In the genomic region with DNA sequence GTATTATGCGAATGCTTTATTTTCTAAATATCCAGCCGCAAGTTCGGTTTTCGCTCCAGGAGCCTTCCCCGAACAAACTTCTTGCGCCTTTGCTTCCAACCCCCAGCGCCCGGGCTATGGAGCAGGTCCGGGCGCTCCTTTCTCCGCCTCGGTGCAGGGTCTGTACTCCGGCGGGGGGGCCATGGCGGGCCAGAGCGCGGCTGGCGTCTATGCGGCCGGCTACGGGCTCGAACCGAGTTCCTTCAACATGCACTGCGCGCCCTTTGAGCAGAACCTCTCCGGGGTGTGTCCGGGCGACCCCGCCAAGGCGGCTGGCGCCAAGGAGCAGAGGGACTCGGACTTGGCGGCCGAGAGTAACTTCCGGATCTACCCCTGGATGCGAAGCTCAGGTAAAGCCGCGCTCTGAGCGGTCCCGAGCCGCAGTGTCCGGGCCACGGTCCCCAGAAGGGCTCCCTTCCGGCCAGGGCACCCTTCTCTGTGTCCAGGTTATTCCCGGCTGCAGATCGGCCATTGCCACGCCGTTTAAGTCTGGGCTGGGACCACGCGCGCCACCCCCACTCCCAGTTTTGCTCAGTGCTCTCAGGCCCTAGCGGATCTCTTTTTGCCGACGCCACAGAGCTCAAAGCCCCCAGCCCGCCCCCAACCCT, we compare ENCODE assay signal across 8 mouse cellular contexts. TPM values are rescaled to one million over a fixed set of nuclear protein-coding genes. Genes with fewer than 3 reads are reported as not detected.
DNase-seq lines count a peak whose midpoint lies in the region; ATAC-seq lines count a peak whose summit lies in the region.

No protein-coding gene starts in this region.

- no peaks in the 10 kb centered on the region for H3K36me3 ChIP-seq in heart, embryonic 16.5 days (ENCODE audit: control insufficient read depth, insufficient read depth)
- H3K36me3 ChIP-seq in intestine, embryonic 15.5 days: no peaks in the 10 kb centered on the region
- H3K36me3 ChIP-seq in liver, embryonic 16.5 days (ENCODE audit: control insufficient read depth, insufficient read depth): no peaks in the 10 kb centered on the region

- H3K4me1 ChIP-seq in heart, embryonic 16.5 days (ENCODE audit: control insufficient read depth, insufficient read depth, low read length): peaks cover 5% of the 10 kb centered on the region
- peaks cover 17% of the 10 kb centered on the region for H3K4me1 ChIP-seq in intestine, embryonic 15.5 days (replicated peaks)
- no peaks in the 10 kb centered on the region for H3K4me1 ChIP-seq in liver, embryonic 16.5 days (ENCODE audit: control insufficient read depth, low read depth, low read length)

- H3K27ac ChIP-seq in heart, embryonic 16.5 days (ENCODE audit: low read length): no peak overlapping the region
- peak overlapping the region; percentile 91 for H3K27ac ChIP-seq in intestine, embryonic 15.5 days
- H3K27ac ChIP-seq in liver, embryonic 16.5 days (ENCODE audit: low read length): no peak overlapping the region

- peaks cover 88% of the 10 kb centered on the region for H3K27me3 ChIP-seq in heart, embryonic 16.5 days (ENCODE audit: control insufficient read depth, insufficient read depth, low read length)
- peaks cover 46% of the 10 kb centered on the region for H3K27me3 ChIP-seq in intestine, embryonic 15.5 days (replicated peaks)
- H3K27me3 ChIP-seq in liver, embryonic 16.5 days (ENCODE audit: control insufficient read depth, insufficient read depth, low read depth, low read length): peaks cover 99% of the 10 kb centered on the region

- H3K4me2 ChIP-seq in heart, embryonic 16.5 days (ENCODE audit: low read depth, low read length): peak overlapping the region; percentile 42; the same call in 1 of the 2 replicates
- peak overlapping the region; percentile 81 for H3K4me2 ChIP-seq in intestine, embryonic 15.5 days (replicated peaks)
- peak overlapping the region; percentile 32 for H3K4me2 ChIP-seq in liver, embryonic 16.5 days (ENCODE audit: low read depth, low read length)

- no peak overlapping the region for H3K9ac ChIP-seq in heart, embryonic 16.5 days (ENCODE audit: low read length)
- peak overlapping the region; percentile 74 for H3K9ac ChIP-seq in intestine, embryonic 15.5 days
- no peak overlapping the region for H3K9ac ChIP-seq in liver, embryonic 16.5 days (ENCODE audit: low read depth, low read length)

- WGBS in heart, embryonic 16.5 days: under 1% methylated on average over 55 of the region's 55 CpGs
- 1% methylated on average over 55 of the region's 55 CpGs for WGBS in intestine, embryonic 15.5 days
- under 1% methylated on average over 55 of the region's 55 CpGs for WGBS in liver, embryonic 16.5 days (ENCODE audit: insufficient replicate concordance)

- DNase-seq in heart, postnatal 10 days: no peak
- DNase-seq in adrenal gland, postnatal 36 days: peak; percentile 63 to 72
- no peak for DNase-seq in gastrocnemius, adult 18-20 months (ENCODE audit: low spot score)
- no peak for DNase-seq in c-Kit-positive CD71-positive TER-119-positive erythroid progenitor cells, embryonic 14.5 days (ENCODE audit: low spot score)

- peak overlapping the region; percentile 32 for H3K4me3 ChIP-seq in heart, embryonic 16.5 days (ENCODE audit: low read length)
- H3K4me3 ChIP-seq in intestine, embryonic 15.5 days (replicated peaks): peak overlapping the region; percentile 54
- peak overlapping the region; percentile 24; the same call in 1 of the 2 replicates for H3K4me3 ChIP-seq in liver, embryonic 16.5 days (ENCODE audit: low read depth, low read length)

- no peak for ATAC-seq in heart, embryonic 16.5 days (replicated peaks; ENCODE audit: extremely low read depth, insufficient read depth, low FRiP score)
- ATAC-seq in intestine, embryonic 15.5 days: no peak
- ATAC-seq in liver, embryonic 16.5 days (ENCODE audit: low read depth): no peak
- no peak for ATAC-seq in megakaryocyte progenitor cell, adult 5-6 weeks (replicated peaks; ENCODE audit: poor library complexity)

- intact Hi-C loops in heart, postnatal 10 days (cut with DNase I): no loop called here

- H3K9me3 ChIP-seq in heart, embryonic 16.5 days (replicated peaks; ENCODE audit: control insufficient read depth, low read length): no peaks in the 10 kb centered on the region
- H3K9me3 ChIP-seq in intestine, embryonic 15.5 days: no peaks in the 10 kb centered on the region
- H3K9me3 ChIP-seq in liver, embryonic 16.5 days (replicated peaks; ENCODE audit: control insufficient read depth, low read length): no peaks in the 10 kb centered on the region

RNA-seq across cellular contexts. Expression of a gene that starts 0.4 kb away (rescaled TPM):
- polyA plus RNA-seq in heart, embryonic 16.5 days (2015; fragmentation: Nextera tagmentation; extraction: Ambion mirVana): 0.31 and 0.43 TPM in 2 replicates
- not detected for total RNA-seq in heart, postnatal 10 days (2021)
- total RNA-seq in adrenal gland, postnatal 36 days (2021): 10 to 100 TPM; 35.5 to 49.8 TPM
- 10.7 and 12.4 TPM in 2 replicates for polyA plus RNA-seq in intestine, embryonic 15.5 days (2015; fragmentation: Nextera tagmentation; extraction: Ambion mirVana)
- polyA plus RNA-seq in liver, embryonic 16.5 days (2015; fragmentation: Nextera tagmentation; extraction: Ambion mirVana): 0.18 and 0.25 TPM in 2 replicates
- total RNA-seq in gastrocnemius, adult 18-20 months (2021): under 1 TPM; 0.41 to 0.81 TPM
- total RNA-seq in megakaryocyte progenitor cell, adult 5-6 weeks (2015): not detected in 2 replicates
- not detected in 2 replicates for total RNA-seq in megakaryocyte progenitor cell, adult 5-6 weeks (2017)

RNA-seq across cellular contexts. Expression of a gene that starts 5.2 kb away (rescaled TPM):
- not detected in 2 replicates for polyA plus RNA-seq in heart, embryonic 16.5 days (2015; fragmentation: Nextera tagmentation; extraction: Ambion mirVana)
- not detected for total RNA-seq in heart, postnatal 10 days (2021)
- total RNA-seq in adrenal gland, postnatal 36 days (2021): 10 to 100 TPM; 59.4 to 80.5 TPM
- polyA plus RNA-seq in intestine, embryonic 15.5 days (2015; fragmentation: Nextera tagmentation; extraction: Ambion mirVana): 1.1 and 1.5 TPM in 2 replicates
- polyA plus RNA-seq in liver, embryonic 16.5 days (2015; fragmentation: Nextera tagmentation; extraction: Ambion mirVana): not detected in 2 replicates
- under 1 TPM in 1 of 2 experiments, not detected in 1; 0.09 TPM for total RNA-seq in gastrocnemius, adult 18-20 months (2021)
- not detected in 2 replicates for total RNA-seq in megakaryocyte progenitor cell, adult 5-6 weeks (2015)
- total RNA-seq in megakaryocyte progenitor cell, adult 5-6 weeks (2017): not detected in 2 replicates

RNA-seq across cellular contexts. Expression of a gene that starts 5.4 kb away (rescaled TPM):
- 0.51 TPM in 1 of 2 replicates, not detected in the other for polyA plus RNA-seq in heart, embryonic 16.5 days (2015; fragmentation: Nextera tagmentation; extraction: Ambion mirVana)
- total RNA-seq in heart, postnatal 10 days (2021): not detected
- 10 to 100 TPM; 43.9 to 62.2 TPM for total RNA-seq in adrenal gland, postnatal 36 days (2021)
- 14.4 and 16.1 TPM in 2 replicates for polyA plus RNA-seq in intestine, embryonic 15.5 days (2015; fragmentation: Nextera tagmentation; extraction: Ambion mirVana)
- 0.08 TPM in 1 of 2 replicates, not detected in the other for polyA plus RNA-seq in liver, embryonic 16.5 days (2015; fragmentation: Nextera tagmentation; extraction: Ambion mirVana)
- under 1 TPM; 0.38 to 0.39 TPM for total RNA-seq in gastrocnemius, adult 18-20 months (2021)
- total RNA-seq in megakaryocyte progenitor cell, adult 5-6 weeks (2015): not detected in 2 replicates
- 0.30 TPM in 1 of 2 replicates, not detected in the other for total RNA-seq in megakaryocyte progenitor cell, adult 5-6 weeks (2017)

RNA-seq across cellular contexts. Expression of a gene that starts 15.6 kb away (rescaled TPM):
- 0.10 TPM in 1 of 2 replicates, not detected in the other for polyA plus RNA-seq in heart, embryonic 16.5 days (2015; fragmentation: Nextera tagmentation; extraction: Ambion mirVana)
- not detected for total RNA-seq in heart, postnatal 10 days (2021)
- 100 to 1,000 TPM; 225 to 357 TPM for total RNA-seq in adrenal gland, postnatal 36 days (2021)
- polyA plus RNA-seq in intestine, embryonic 15.5 days (2015; fragmentation: Nextera tagmentation; extraction: Ambion mirVana): 1.2 and 1.3 TPM in 2 replicates
- not detected in 2 replicates for polyA plus RNA-seq in liver, embryonic 16.5 days (2015; fragmentation: Nextera tagmentation; extraction: Ambion mirVana)
- under 1 TPM; 0.09 TPM for total RNA-seq in gastrocnemius, adult 18-20 months (2021)
- not detected in 2 replicates for total RNA-seq in megakaryocyte progenitor cell, adult 5-6 weeks (2015)
- not detected in 2 replicates for total RNA-seq in megakaryocyte progenitor cell, adult 5-6 weeks (2017)

RNA-seq across cellular contexts. Expression of a gene that starts 16.3 kb away (rescaled TPM):
- 0.76 and 2.8 TPM in 2 replicates for polyA plus RNA-seq in heart, embryonic 16.5 days (2015; fragmentation: Nextera tagmentation; extraction: Ambion mirVana)
- total RNA-seq in heart, postnatal 10 days (2021): under 1 TPM; 0.45 to 0.62 TPM
- total RNA-seq in adrenal gland, postnatal 36 days (2021): 10 to 100 TPM; 16.1 to 27.0 TPM
- 27.2 and 31.3 TPM in 2 replicates for polyA plus RNA-seq in intestine, embryonic 15.5 days (2015; fragmentation: Nextera tagmentation; extraction: Ambion mirVana)
- polyA plus RNA-seq in liver, embryonic 16.5 days (2015; fragmentation: Nextera tagmentation; extraction: Ambion mirVana): 0.26 and 0.37 TPM in 2 replicates
- total RNA-seq in gastrocnemius, adult 18-20 months (2021): under 1 TPM; 0.09 to 0.14 TPM
- total RNA-seq in megakaryocyte progenitor cell, adult 5-6 weeks (2015): 0.07 and 0.44 TPM in 2 replicates
- 0.14 TPM in 1 of 2 replicates, not detected in the other for total RNA-seq in megakaryocyte progenitor cell, adult 5-6 weeks (2017)

Comparison
In these comparisons a context has a peak if more than half of its experiments do, and no peak if none do; other contexts are left out.
1. DNase-seq: peak in adrenal gland, postnatal 36 days (2 of 2); none in heart, postnatal 10 days (0 of 2), gastrocnemius, adult 18-20 months (single experiment) and c-Kit-positive CD71-positive TER-119-positive erythroid progenitor cells, embryonic 14.5 days (single experiment).
2. RNA of a gene that starts 0.4 kb away (total RNA-seq): 35.5 to 49.8 TPM in adrenal gland, postnatal 36 days; 0.41 to 0.81 TPM in gastrocnemius, adult 18-20 months, not detected in heart, postnatal 10 days and not detected in megakaryocyte progenitor cell, adult 5-6 weeks; every median in the first group is over 10 times any median in the second.
3. RNA of a gene that starts 5.2 kb away (total RNA-seq): 59.4 to 80.5 TPM in adrenal gland, postnatal 36 days; not detected in heart, postnatal 10 days, 0.09 TPM in gastrocnemius, adult 18-20 months and not detected in megakaryocyte progenitor cell, adult 5-6 weeks; every median in the first group is over 10 times any median in the second.
4. RNA of a gene that starts 5.4 kb away (total RNA-seq): 43.9 to 62.2 TPM in adrenal gland, postnatal 36 days; 0.38 to 0.39 TPM in gastrocnemius, adult 18-20 months, 0.30 TPM in megakaryocyte progenitor cell, adult 5-6 weeks and not detected in heart, postnatal 10 days; every median in the first group is over 10 times any median in the second.
5. Peak in every context shown above with its lines, with median percentiles within 50 percentile points of each other: H3K4me2 ChIP-seq and H3K4me3 ChIP-seq.